8 mouse cellular contexts compared by ENCODE assay signal in the genomic region with DNA sequence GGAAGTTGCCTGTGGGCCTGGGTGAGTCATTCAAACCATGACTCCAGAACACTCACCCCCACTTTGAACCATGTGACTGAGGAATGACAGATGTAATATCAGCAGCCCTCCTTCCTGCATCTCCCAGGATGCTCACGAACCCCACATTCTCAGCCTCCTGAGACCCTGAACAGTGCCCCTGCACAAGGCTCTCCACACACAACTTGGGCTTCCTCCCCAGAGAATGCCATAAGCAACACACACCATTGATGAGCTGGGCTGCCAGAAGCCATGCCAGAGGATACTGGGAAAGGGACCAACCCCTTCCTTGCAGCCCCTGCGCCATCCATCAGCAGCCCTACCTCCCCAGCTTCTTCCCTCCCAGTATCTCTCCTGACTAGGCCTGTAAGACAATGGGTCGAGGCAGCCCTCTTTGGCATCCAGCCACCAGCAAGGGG. TPM values are rescaled to one million over a fixed set of nuclear protein-coding genes. Genes with fewer than 3 reads are reported as not detected.
DNase-seq lines count a peak whose midpoint lies in the region; ATAC-seq and TF ChIP-seq lines count a peak whose summit lies in the region.

No protein-coding gene starts in this region.

- ATAC-seq in neural tube, embryonic 11.5 days (ENCODE audit: insufficient read depth, low FRiP score, low TSS enrichment): no peak
- no peak for ATAC-seq in intestine, embryonic 15.5 days
- no peak for ATAC-seq in stomach, embryonic 14.5 days (ENCODE audit: insufficient number of reproducible peaks, insufficient read depth, low FRiP score, low read depth)

- H3K4me3 ChIP-seq in gastrocnemius, adult 2 months: peak overlapping the region; percentile 16; the same call in 1 of the 2 replicates
- peak overlapping the region; percentile 70 for H3K4me3 ChIP-seq in neural tube, embryonic 11.5 days (ENCODE audit: low read depth, low read length)
- peak overlapping the region; percentile 67 for H3K4me3 ChIP-seq in intestine, embryonic 15.5 days (replicated peaks)
- H3K4me3 ChIP-seq in stomach, embryonic 14.5 days (ENCODE audit: low read depth, low read length): peak overlapping the region; percentile 68

- peak overlapping the region; percentile 84 for H3K27ac ChIP-seq in gastrocnemius, adult 2 months
- no peak overlapping the region for H3K27ac ChIP-seq in neural tube, embryonic 11.5 days (ENCODE audit: low read depth, low read length)
- H3K27ac ChIP-seq in intestine, embryonic 15.5 days: no peak overlapping the region
- H3K27ac ChIP-seq in stomach, embryonic 14.5 days (ENCODE audit: low read length): no peak overlapping the region

- peaks cover 47% of the 10 kb centered on the region for H3K4me1 ChIP-seq in neural tube, embryonic 11.5 days (ENCODE audit: control insufficient read depth, insufficient read depth, low read length)
- peaks cover 40% of the 10 kb centered on the region for H3K4me1 ChIP-seq in intestine, embryonic 15.5 days (replicated peaks)
- H3K4me1 ChIP-seq in stomach, embryonic 14.5 days (ENCODE audit: control insufficient read depth, insufficient read depth, low read length): peaks cover 38% of the 10 kb centered on the region

- peak overlapping the region; percentile 84 for H3K9ac ChIP-seq in neural tube, embryonic 11.5 days (ENCODE audit: low read length)
- peak overlapping the region; percentile 64 for H3K9ac ChIP-seq in intestine, embryonic 15.5 days
- no peak overlapping the region; the same call in 1 of the 2 replicates for H3K9ac ChIP-seq in stomach, embryonic 14.5 days (replicated peaks; ENCODE audit: low read depth, low read length)

- H3K4me2 ChIP-seq in neural tube, embryonic 11.5 days (ENCODE audit: low read depth): peak overlapping the region; percentile 89
- H3K4me2 ChIP-seq in intestine, embryonic 15.5 days (replicated peaks): peak overlapping the region; percentile 94
- peak overlapping the region; percentile 82 for H3K4me2 ChIP-seq in stomach, embryonic 14.5 days (replicated peaks; ENCODE audit: low read depth, low read length)

- intact Hi-C loops in gastrocnemius, adult 2 months (cut with DNase I): no loop called here

- DNase-seq in gastrocnemius, adult 2 months: no peak
- DNase-seq in gastrocnemius, postnatal 10 days: no peak
- no peak for DNase-seq in neural tube, embryonic 11.5 days (ENCODE audit: low spot score)
- DNase-seq in neural tube, embryonic 10.5 days (ENCODE audit: extremely low spot score, low spot score): no peak
- DNase-seq in B cell, adult 2 months: no peak
- no peak for DNase-seq in kidney, adult 8-10 months

- WGBS in neural tube, embryonic 11.5 days: 63% methylated on average over 3 of the region's 3 CpGs
- WGBS in intestine, embryonic 15.5 days: 44% methylated on average over 3 of the region's 3 CpGs
- 47% methylated on average over 3 of the region's 3 CpGs for WGBS in stomach, embryonic 14.5 days

- H3K36me3 ChIP-seq in neural tube, embryonic 11.5 days (ENCODE audit: control insufficient read depth, insufficient read depth, low read length): peaks cover 14% of the 10 kb centered on the region
- H3K36me3 ChIP-seq in intestine, embryonic 15.5 days: peaks cover 18% of the 10 kb centered on the region
- peaks cover 24% of the 10 kb centered on the region for H3K36me3 ChIP-seq in stomach, embryonic 14.5 days (ENCODE audit: control insufficient read depth, insufficient read depth, low read length)

- no peaks in the 10 kb centered on the region for H3K9me3 ChIP-seq in neural tube, embryonic 11.5 days (ENCODE audit: control insufficient read depth, low read length)
- H3K9me3 ChIP-seq in intestine, embryonic 15.5 days: no peaks in the 10 kb centered on the region
- no peaks in the 10 kb centered on the region for H3K9me3 ChIP-seq in stomach, embryonic 14.5 days (ENCODE audit: control insufficient read depth, low read depth, low read length)

- TF ChIP-seq CTCF in gastrocnemius, adult 2 months (IDR thresholded peaks at IDR 0.05): no peak

- no peaks in the 10 kb centered on the region for H3K27me3 ChIP-seq in neural tube, embryonic 11.5 days (ENCODE audit: control insufficient read depth, insufficient read depth, low read length)
- H3K27me3 ChIP-seq in intestine, embryonic 15.5 days (replicated peaks): no peaks in the 10 kb centered on the region
- no peaks in the 10 kb centered on the region for H3K27me3 ChIP-seq in stomach, embryonic 14.5 days (ENCODE audit: control insufficient read depth, insufficient read depth, low read length)

RNA-seq across cellular contexts. Expression of gene 1700029I15Rik, which starts 5.8 kb away (rescaled TPM):
- total RNA-seq in gastrocnemius, adult 2 months (2021): 1 to 10 TPM in 1 of 2 experiments, under 1 TPM in 1; 0.69 to 1.1 TPM
- total RNA-seq in gastrocnemius, postnatal 10 days (2021): 1 to 10 TPM in 1 of 2 experiments, under 1 TPM in 1; 0.80 to 1.9 TPM
- 1.0 and 3.1 TPM in 2 replicates for polyA plus RNA-seq in neural tube, embryonic 11.5 days (2014; fragmentation: Nextera tagmentation; extraction: Ambion mirVana)
- 2.9 and 3.0 TPM in 2 replicates for polyA plus RNA-seq in intestine, embryonic 15.5 days (2015; fragmentation: Nextera tagmentation; extraction: Ambion mirVana)
- polyA plus RNA-seq in stomach, embryonic 14.5 days (2014; fragmentation: Nextera tagmentation; extraction: Ambion mirVana): 1.4 and 2.6 TPM in 2 replicates

RNA-seq across cellular contexts. Expression of gene Mapk8ip1, which starts 13.0 kb away (rescaled TPM):
- 1 to 10 TPM; 3.0 to 3.9 TPM for total RNA-seq in gastrocnemius, adult 2 months (2021)
- total RNA-seq in gastrocnemius, postnatal 10 days (2021): 10 to 100 TPM; 24.1 to 27.2 TPM
- polyA plus RNA-seq in neural tube, embryonic 11.5 days (2014; fragmentation: Nextera tagmentation; extraction: Ambion mirVana): 39.1 and 44.2 TPM in 2 replicates
- polyA plus RNA-seq in intestine, embryonic 15.5 days (2015; fragmentation: Nextera tagmentation; extraction: Ambion mirVana): 19.4 and 21.3 TPM in 2 replicates
- polyA plus RNA-seq in stomach, embryonic 14.5 days (2014; fragmentation: Nextera tagmentation; extraction: Ambion mirVana): 11.3 and 12.7 TPM in 2 replicates

RNA-seq across cellular contexts. Expression of gene Large2, which starts 13.4 kb away (rescaled TPM):
- under 1 TPM in 1 of 2 experiments, not detected in 1; 0.64 TPM for total RNA-seq in gastrocnemius, adult 2 months (2021)
- under 1 TPM; 0.40 to 0.70 TPM for total RNA-seq in gastrocnemius, postnatal 10 days (2021)
- polyA plus RNA-seq in neural tube, embryonic 11.5 days (2014; fragmentation: Nextera tagmentation; extraction: Ambion mirVana): 3.0 and 4.9 TPM in 2 replicates
- polyA plus RNA-seq in intestine, embryonic 15.5 days (2015; fragmentation: Nextera tagmentation; extraction: Ambion mirVana): 10.0 and 11.8 TPM in 2 replicates
- polyA plus RNA-seq in stomach, embryonic 14.5 days (2014; fragmentation: Nextera tagmentation; extraction: Ambion mirVana): 14.8 and 14.9 TPM in 2 replicates

RNA-seq across cellular contexts. Expression of gene Pex16, which starts 13.6 kb away (rescaled TPM):
- total RNA-seq in gastrocnemius, adult 2 months (2021): 10 to 100 TPM; 15.9 to 19.5 TPM
- 10 to 100 TPM; 19.0 to 22.2 TPM for total RNA-seq in gastrocnemius, postnatal 10 days (2021)
- 21.5 and 22.4 TPM in 2 replicates for polyA plus RNA-seq in neural tube, embryonic 11.5 days (2014; fragmentation: Nextera tagmentation; extraction: Ambion mirVana)
- polyA plus RNA-seq in intestine, embryonic 15.5 days (2015; fragmentation: Nextera tagmentation; extraction: Ambion mirVana): 41.6 and 45.8 TPM in 2 replicates
- polyA plus RNA-seq in stomach, embryonic 14.5 days (2014; fragmentation: Nextera tagmentation; extraction: Ambion mirVana): 20.0 and 23.2 TPM in 2 replicates

RNA-seq across cellular contexts. Expression of gene Cry2, which starts 45.7 kb away (rescaled TPM):
- total RNA-seq in gastrocnemius, adult 2 months (2021): 10 to 100 TPM; 12.5 to 26.8 TPM
- 10 to 100 TPM; 35.7 to 42.7 TPM for total RNA-seq in gastrocnemius, postnatal 10 days (2021)
- polyA plus RNA-seq in neural tube, embryonic 11.5 days (2014; fragmentation: Nextera tagmentation; extraction: Ambion mirVana): 21.4 and 22.3 TPM in 2 replicates
- 14.5 and 15.8 TPM in 2 replicates for polyA plus RNA-seq in intestine, embryonic 15.5 days (2015; fragmentation: Nextera tagmentation; extraction: Ambion mirVana)
- polyA plus RNA-seq in stomach, embryonic 14.5 days (2014; fragmentation: Nextera tagmentation; extraction: Ambion mirVana): 24.2 and 25.7 TPM in 2 replicates

Comparison
In these comparisons a context has a peak if more than half of its experiments do, and no peak if none do; other contexts are left out.
1. H3K4me3 ChIP-seq: peak in every context shown above with its lines; median percentile 70 in neural tube, embryonic 11.5 days; 68 in stomach, embryonic 14.5 days; 67 in intestine, embryonic 15.5 days; 16 in gastrocnemius, adult 2 months.